Mouse (Mus musculus) olfactory bulb, adult 2 months (tissue): ENCODE measurements around the gene Abcc3.

Experiments used
- CTCF ChIP-seq: fragments of 200-500 bp; IDR thresholded peaks from 2 replicates; pipeline ENCODE4 v1.5.1; 2012; ENCODE audit warnings: low read depth, mild to moderate bottlenecking, low read length, moderate library complexity; ENCODE audit not compliant: insufficient read depth
- POLR2A ChIP-seq: fragments of 200-500 bp; IDR thresholded peaks from 2 replicates; pipeline ENCODE4 v1.6.1; 2012; ENCODE audit warnings: mild to moderate bottlenecking, low read depth, low read length, moderate library complexity; ENCODE audit not compliant: insufficient read depth

DNA sequence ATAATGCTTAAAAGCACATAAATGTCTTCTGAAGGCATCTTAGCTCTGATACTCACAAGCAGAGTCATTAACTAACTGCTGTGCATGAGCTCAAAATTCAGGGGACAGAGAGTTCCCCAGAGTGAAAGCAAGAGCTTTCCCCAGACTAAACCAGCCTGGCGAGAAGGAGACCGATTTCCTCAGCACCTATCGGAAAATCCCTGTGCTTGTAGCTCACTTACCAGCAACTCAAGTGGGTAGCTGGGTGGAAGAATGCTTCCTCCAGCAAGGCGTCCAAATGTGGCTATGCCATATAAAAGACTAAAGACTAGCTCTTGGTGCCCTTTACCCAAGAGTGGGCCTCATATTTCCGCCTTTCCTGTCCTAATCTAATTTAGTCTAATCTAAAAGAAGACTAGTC lies 9.9 kb upstream of the Abcc3 start:
- TF ChIP-seq CTCF (no peak), POLR2A (no peak)
